Mouse (Mus musculus): ENCODE data around the gene Tmem161a.

GRCm38 (mm10) chr8:70139026-70139857 is 32.9 kb upstream of the Tmem161a start, which contains the start of the genes Rfxank, Borcs8 and Mef2b:
- TF ChIP-seq HCFC1 (IDR thresholded peaks at IDR 0.05; ENCODE audit: borderline replicate concordance, insufficient read depth, low read length) (0 out of 2 replicates have a peak, but pooled peaks have one; percentile 35), CHD2 (IDR thresholded peaks at IDR 0.05; ENCODE audit: low read depth, low read length) (no peak)
